Comparison of ENCODE assay signal across 30 mouse cellular contexts in the genomic region with DNA sequence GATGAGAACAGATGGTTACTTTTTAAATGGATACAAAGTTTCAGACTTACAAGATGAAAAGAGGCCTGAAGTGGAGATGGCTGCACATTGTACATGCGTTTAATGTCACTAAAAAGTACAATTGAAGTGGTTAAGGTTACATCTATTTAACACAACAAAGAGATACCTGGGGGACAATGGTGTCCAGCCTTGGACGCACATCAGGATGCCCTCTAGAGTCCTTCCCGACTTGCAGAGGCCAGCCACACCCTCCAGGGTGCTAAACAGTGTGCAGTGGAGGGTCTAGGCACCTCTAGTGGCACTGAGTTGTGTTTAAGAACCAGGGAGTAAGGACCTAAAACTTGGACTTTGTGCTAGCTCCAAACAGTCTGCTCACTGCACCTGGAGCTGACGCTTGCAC.
"Had no signal": no experiment of that assay in that cellular context is flagged by ENCODE, and none has a peak within 500 bp of the region (broad histone marks: within the 10 kb centered on the region; RNA-seq: fewer than 3 reads in every experiment).

No protein-coding gene starts in this region.

- DNase-seq: heart, postnatal 10 days; heart, postnatal 14 days; heart, postnatal 36 days; heart, postnatal 4 days; kidney, adult 11 months; kidney, adult 18-20 months; kidney, adult 2 months; kidney, adult 8-10 months; kidney, adult 9 months; kidney, postnatal 10 days; kidney, postnatal 14 days; kidney, postnatal 25 days; kidney, postnatal 36 days; kidney, postnatal 4 days; layer of hippocampus, adult 9-11 months; layer of hippocampus, postnatal 36 days had no signal

- H3K4me3 ChIP-seq: heart, embryonic 12.5 days; heart, embryonic 13.5 days; heart, embryonic 15.5 days; hindbrain, embryonic 10.5 days; hindbrain, embryonic 12.5 days; hindbrain, embryonic 13.5 days; hindbrain, embryonic 15.5 days; intestine, embryonic 15.5 days; kidney, embryonic 15.5 days; layer of hippocampus, adult 2 months; left cerebral cortex, adult 2 months had no signal

- H3K9me3 ChIP-seq: heart, embryonic 12.5 days; heart, embryonic 13.5 days; heart, embryonic 15.5 days; hindbrain, embryonic 10.5 days; hindbrain, embryonic 12.5 days; hindbrain, embryonic 13.5 days; hindbrain, embryonic 15.5 days; intestine, embryonic 15.5 days; kidney, embryonic 15.5 days had no signal

- H3K4me1 ChIP-seq: heart, embryonic 12.5 days; heart, embryonic 13.5 days; heart, embryonic 15.5 days; hindbrain, embryonic 12.5 days; hindbrain, embryonic 13.5 days; hindbrain, embryonic 15.5 days; kidney, embryonic 15.5 days had no signal

- H3K27ac ChIP-seq: heart, embryonic 13.5 days; heart, embryonic 15.5 days; hindbrain, embryonic 10.5 days; hindbrain, embryonic 12.5 days; hindbrain, embryonic 13.5 days; hindbrain, embryonic 14.5 days; hindbrain, embryonic 15.5 days; hindbrain, postnatal 0 days; intestine, embryonic 15.5 days; kidney, embryonic 15.5 days; kidney, postnatal 0 days; layer of hippocampus, adult 2 months; left cerebral cortex, adult 2 months had no signal

- H3K9ac ChIP-seq: heart, embryonic 12.5 days; heart, embryonic 13.5 days; heart, embryonic 15.5 days; hindbrain, embryonic 12.5 days; hindbrain, embryonic 13.5 days; hindbrain, embryonic 14.5 days; hindbrain, embryonic 15.5 days; intestine, embryonic 15.5 days; kidney, embryonic 15.5 days had no signal

- H3K36me3 ChIP-seq: intestine, embryonic 15.5 days had no signal
